Mouse (Mus musculus): ENCODE measurements around the gene Hcar2.

DNA sequence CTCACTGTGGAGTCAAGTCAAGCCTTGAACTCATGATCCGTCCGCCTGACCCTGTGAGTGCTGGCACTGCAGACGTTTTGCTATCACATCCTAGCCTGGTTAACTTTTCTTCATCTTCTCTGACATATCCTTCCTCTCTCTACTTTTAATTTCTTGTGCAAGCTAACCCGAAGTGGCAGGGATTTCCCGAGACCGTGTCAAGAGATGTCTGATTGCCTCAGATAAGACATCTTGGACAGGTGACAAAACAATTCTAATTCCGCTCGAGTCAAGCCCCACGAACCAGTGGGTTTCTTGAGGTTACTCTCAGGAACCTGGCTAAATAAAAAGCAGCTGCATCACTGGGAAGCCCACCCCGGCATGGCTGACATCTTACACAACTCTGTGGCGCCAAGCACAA, 6.5 kb downstream of the Hcar2 start:
- no peak for TF ChIP-seq CTCF (IDR thresholded peaks at IDR 0.05; ENCODE audit: control insufficient read depth, insufficient read depth, insufficient replicate concordance, low read depth, low read length)
- TF ChIP-seq POLR2A (IDR thresholded peaks at IDR 0.05; ENCODE audit: control insufficient read depth, low read depth, low read length) = no peak
